Mouse (Mus musculus): ENCODE measurements around the gene Prrx2. TPM values are rescaled to one million over a fixed set of nuclear protein-coding genes. Genes with fewer than 3 reads are reported as not detected.

Gene Prrx2
- polyA plus RNA-seq, 1 experiment, result 6.6 TPM

- no peaks in the 10 kb centered on the region for H3K4me1 ChIP-seq (ENCODE audit: control insufficient read depth, insufficient read depth, low read length)
- no peak overlapping the region for H3K4me3 ChIP-seq (replicated peaks; ENCODE audit: extremely low read depth, low read depth, low read length)
- DNase-seq, result no peak
- 66% methylated on average over 5 of the region's 5 CpGs for whole genome bisulfite sequencing
- TF ChIP-seq CTCF (IDR thresholded peaks at IDR 0.05; ENCODE audit: insufficient read depth, low read length), result no peak
- no peak for TF ChIP-seq POLR2A (IDR thresholded peaks at IDR 0.05; ENCODE audit: borderline replicate concordance, extremely low read depth, low read depth, low read length)
Measured at GRCm38 (mm10) chr2:30833644-30834043, 1.1 kb upstream of the Prrx2 start.

- Histone ChIP-seq H3K4me3 (replicated peaks; ENCODE audit: extremely low read depth, low read depth, low read length) (no peak overlapping the region), H3K4me1 (ENCODE audit: control insufficient read depth, insufficient read depth, low read length) (no peaks in the 10 kb centered on the region)
- no peak for DNase-seq
- 32% methylated on average over 21 of the region's 21 CpGs for WGBS
- TF ChIP-seq POLR2A (IDR thresholded peaks at IDR 0.05; ENCODE audit: borderline replicate concordance, extremely low read depth, low read depth, low read length) (no peak), CTCF (IDR thresholded peaks at IDR 0.05; ENCODE audit: insufficient read depth, low read length) (no peak)
Measured at GRCm38 (mm10) chr2:30836238-30836990, 1.6 kb downstream of the Prrx2 start.

- no peak for TF ChIP-seq POLR2A (IDR thresholded peaks at IDR 0.05; ENCODE audit: borderline replicate concordance, extremely low read depth, low read depth, low read length)
- TF ChIP-seq CTCF (IDR thresholded peaks at IDR 0.05; ENCODE audit: insufficient read depth, low read length), result no peak
- WGBS, result 27% methylated on average over 10 of the region's 10 CpGs
- H3K4me3 ChIP-seq (replicated peaks; ENCODE audit: extremely low read depth, low read depth, low read length), result no peak overlapping the region
- DNase-seq, result no peak
- no peaks in the 10 kb centered on the region for H3K4me1 ChIP-seq (ENCODE audit: control insufficient read depth, insufficient read depth, low read length)
Measured at GRCm38 (mm10) chr2:30842615-30843014, 7.8 kb downstream of the Prrx2 start.

- no peak for DNase-seq
- Histone ChIP-seq H3K4me3 (replicated peaks; ENCODE audit: extremely low read depth, low read depth, low read length) (peak overlapping the region; percentile 12), H3K4me1 (ENCODE audit: control insufficient read depth, insufficient read depth, low read length) (no peaks in the 10 kb centered on the region)
- 2% methylated on average over 77 of the region's 80 CpGs for WGBS
- TF ChIP-seq CTCF (IDR thresholded peaks at IDR 0.05; ENCODE audit: insufficient read depth, low read length) (no peak), POLR2A (IDR thresholded peaks at IDR 0.05; ENCODE audit: borderline replicate concordance, extremely low read depth, low read depth, low read length) (no peak)
Measured at GRCm38 (mm10) chr2:30845152-30846070, 10.6 kb downstream of the Prrx2 start.

- DNase-seq, result no peak
- Histone ChIP-seq H3K4me3 (replicated peaks; ENCODE audit: extremely low read depth, low read depth, low read length) (no peak overlapping the region), H3K4me1 (ENCODE audit: control insufficient read depth, insufficient read depth, low read length) (no peaks in the 10 kb centered on the region)
- WGBS, result 56% methylated on average over 8 of the region's 8 CpGs
- TF ChIP-seq POLR2A (IDR thresholded peaks at IDR 0.05; ENCODE audit: borderline replicate concordance, extremely low read depth, low read depth, low read length) (no peak), CTCF (IDR thresholded peaks at IDR 0.05; ENCODE audit: insufficient read depth, low read length) (no peak)
Measured at GRCm38 (mm10) chr2:30846236-30846635, 11.5 kb downstream of the Prrx2 start.

GRCm38 (mm10) chr2:30846723-30847122 is 12.0 kb downstream of the Prrx2 start:
- WGBS, result 40% methylated on average over 6 of the region's 6 CpGs
- H3K4me3 ChIP-seq (replicated peaks; ENCODE audit: extremely low read depth, low read depth, low read length), result no peak overlapping the region
- no peak for DNase-seq
- TF ChIP-seq CTCF (IDR thresholded peaks at IDR 0.05; ENCODE audit: insufficient read depth, low read length), result no peak
- no peak for TF ChIP-seq POLR2A (IDR thresholded peaks at IDR 0.05; ENCODE audit: borderline replicate concordance, extremely low read depth, low read depth, low read length)
- H3K4me1 ChIP-seq (ENCODE audit: control insufficient read depth, insufficient read depth, low read length), result no peaks in the 10 kb centered on the region

GRCm38 (mm10) chr2:30848184-30848583 is 13.4 kb downstream of the Prrx2 start:
- TF ChIP-seq POLR2A (IDR thresholded peaks at IDR 0.05; ENCODE audit: borderline replicate concordance, extremely low read depth, low read depth, low read length) (no peak), CTCF (IDR thresholded peaks at IDR 0.05; ENCODE audit: insufficient read depth, low read length) (no peak)
- 58% methylated on average over 8 of the region's 8 CpGs for WGBS
- H3K4me1 ChIP-seq (ENCODE audit: control insufficient read depth, insufficient read depth, low read length), result no peaks in the 10 kb centered on the region
- H3K4me3 ChIP-seq (replicated peaks; ENCODE audit: extremely low read depth, low read depth, low read length), result no peak overlapping the region
- DNase-seq, result no peak

- Histone ChIP-seq H3K4me3 (replicated peaks; ENCODE audit: extremely low read depth, low read depth, low read length) (no peak overlapping the region), H3K4me1 (ENCODE audit: control insufficient read depth, insufficient read depth, low read length) (no peaks in the 10 kb centered on the region)
- no peak for TF ChIP-seq POLR2A (IDR thresholded peaks at IDR 0.05; ENCODE audit: borderline replicate concordance, extremely low read depth, low read depth, low read length)
- no peak for TF ChIP-seq CTCF (IDR thresholded peaks at IDR 0.05; ENCODE audit: insufficient read depth, low read length)
- WGBS, result 22% methylated on average over 6 of the region's 6 CpGs
- no peak for DNase-seq
Measured at GRCm38 (mm10) chr2:30850581-30850980, 15.8 kb downstream of the Prrx2 start.

GRCm38 (mm10) chr2:30852771-30853313 is 18.1 kb downstream of the Prrx2 start:
- no peak for TF ChIP-seq POLR2A (IDR thresholded peaks at IDR 0.05; ENCODE audit: borderline replicate concordance, extremely low read depth, low read depth, low read length)
- TF ChIP-seq CTCF (IDR thresholded peaks at IDR 0.05; ENCODE audit: insufficient read depth, low read length), result no peak
- H3K4me3 ChIP-seq (replicated peaks; ENCODE audit: extremely low read depth, low read depth, low read length), result no peak overlapping the region
- DNase-seq, result no peak
- WGBS, result 34% methylated on average over 20 of the region's 20 CpGs
- no peaks in the 10 kb centered on the region for H3K4me1 ChIP-seq (ENCODE audit: control insufficient read depth, insufficient read depth, low read length)

All from lung, adult 2 months (tissue).